Mouse (Mus musculus): ENCODE measurements around the gene C1s1.
"Not testable (repeated sequence)": the region's sequence is repeated elsewhere in the genome, so short reads cannot be mapped to it uniquely, and the experiment has no call there.

The C1s1 gene

DNA sequence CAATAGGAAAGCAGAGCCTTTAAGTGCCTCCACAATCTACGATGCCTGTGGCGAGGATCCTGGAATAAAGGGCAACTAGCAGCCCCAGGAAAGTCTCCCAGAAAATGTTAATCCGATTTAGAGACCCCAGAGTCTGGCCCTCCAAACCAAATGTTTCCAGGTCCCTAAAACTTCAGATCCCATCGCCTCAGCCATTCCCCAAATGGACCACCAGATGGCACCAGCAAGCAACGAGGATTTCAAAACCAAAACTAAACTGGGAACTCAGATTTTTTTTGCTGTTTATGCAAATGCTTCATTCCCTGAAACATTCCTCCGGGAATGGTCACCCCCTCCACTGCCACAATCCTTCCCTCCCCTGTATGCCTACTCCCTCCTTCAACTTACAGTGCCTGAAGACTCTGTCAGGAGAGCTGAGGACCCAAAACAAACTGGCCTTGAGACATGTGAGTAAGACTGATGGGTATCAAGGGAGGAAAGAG is 29.8 kb downstream of the C1s1 start, which contains the start of gene C1ra:
Gene C1ra (plus strand): TSS at position 51 of the 482 bp plus-strand sequence.
- DNase-seq (ENCODE audit: low spot score in 2 of 2): peak in 1 of 2 experiments; percentile 31

DNA sequence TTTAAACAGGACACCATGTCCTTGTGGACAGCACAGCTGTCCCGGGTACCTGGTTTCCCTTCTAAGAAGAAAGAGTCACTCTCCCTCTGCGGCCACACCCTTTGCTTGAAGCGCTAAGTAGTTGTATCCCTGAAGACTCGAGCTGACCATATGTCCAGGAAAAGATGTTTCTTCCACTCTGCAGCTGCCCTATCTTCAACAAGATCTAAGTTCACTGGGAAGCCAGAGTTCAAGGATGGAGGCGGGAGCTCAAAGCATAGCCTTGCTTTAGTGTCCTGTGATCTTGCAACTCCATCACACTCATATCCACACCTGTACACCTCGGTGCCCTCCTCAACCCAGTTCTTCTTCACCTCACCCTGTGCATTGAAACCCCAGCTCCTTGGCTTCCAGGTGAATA is 30.2 kb downstream of the C1s1 start:
- no peak for DNase-seq (ENCODE audit: low spot score in 2 of 2)

DNA sequence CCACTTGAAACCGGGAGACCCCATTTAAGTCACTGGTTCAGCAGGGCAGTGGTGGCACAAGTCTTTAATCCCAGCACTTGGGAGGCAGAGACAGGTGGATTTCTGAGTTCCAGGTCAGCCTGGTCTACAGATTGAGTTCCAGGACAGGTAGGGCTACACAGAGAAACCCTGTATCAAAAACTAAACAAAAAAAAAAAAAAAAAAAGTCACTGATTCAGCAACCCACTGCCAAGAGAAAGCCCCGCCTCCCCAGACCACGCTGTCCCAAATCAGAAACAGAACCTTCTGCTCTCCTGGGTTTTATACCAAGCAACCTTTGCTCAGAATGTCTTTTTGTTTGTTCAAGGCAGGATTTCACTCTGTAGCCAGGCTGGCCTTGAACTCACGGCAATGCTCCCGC is 33.0 kb downstream of the C1s1 start:
- DNase-seq (ENCODE audit: low spot score in 2 of 2): not testable (repeated sequence)

DNA sequence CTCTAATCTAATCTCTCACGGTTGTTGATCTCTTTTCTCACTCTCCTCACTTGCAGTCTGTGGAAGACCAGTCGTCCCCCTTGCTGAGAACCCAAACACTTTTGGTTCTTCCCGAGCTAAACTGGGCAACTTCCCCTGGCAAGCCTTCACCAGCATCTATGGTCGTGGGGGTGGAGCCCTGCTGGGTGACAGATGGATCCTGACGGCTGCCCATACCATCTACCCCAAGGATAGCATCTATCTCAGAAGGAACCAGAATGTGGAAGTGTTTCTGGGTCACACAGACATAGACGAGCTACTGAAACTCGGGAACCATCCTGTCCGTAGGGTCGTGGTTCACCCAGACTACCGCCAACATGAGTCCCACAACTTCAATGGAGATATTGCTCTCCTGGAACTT is 33.9 kb downstream of the C1s1 start:
- DNase-seq (ENCODE audit: low spot score in 2 of 2): no peak

DNA sequence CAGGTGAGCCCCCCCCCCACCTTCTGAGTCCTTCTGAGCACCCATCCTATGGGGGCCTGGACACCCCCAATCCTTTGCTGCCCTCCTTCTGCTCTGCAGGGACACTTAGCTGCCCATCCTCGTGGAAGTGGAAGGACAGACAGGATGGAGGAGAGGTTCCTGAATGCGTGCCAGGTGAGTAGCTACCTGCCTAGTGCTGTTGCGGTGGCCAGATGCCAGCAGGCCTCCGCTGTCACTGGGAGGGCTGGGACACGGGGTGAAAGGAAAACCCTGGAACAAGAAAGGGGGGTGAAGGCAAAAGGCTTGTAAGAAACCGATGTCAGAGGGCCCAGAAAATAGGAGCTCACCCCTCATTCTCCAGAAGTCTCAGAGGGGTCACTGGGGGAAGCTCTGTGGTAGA is 35.2 kb downstream of the C1s1 start:
- DNase-seq (ENCODE audit: low spot score in 2 of 2): no peak

DNA sequence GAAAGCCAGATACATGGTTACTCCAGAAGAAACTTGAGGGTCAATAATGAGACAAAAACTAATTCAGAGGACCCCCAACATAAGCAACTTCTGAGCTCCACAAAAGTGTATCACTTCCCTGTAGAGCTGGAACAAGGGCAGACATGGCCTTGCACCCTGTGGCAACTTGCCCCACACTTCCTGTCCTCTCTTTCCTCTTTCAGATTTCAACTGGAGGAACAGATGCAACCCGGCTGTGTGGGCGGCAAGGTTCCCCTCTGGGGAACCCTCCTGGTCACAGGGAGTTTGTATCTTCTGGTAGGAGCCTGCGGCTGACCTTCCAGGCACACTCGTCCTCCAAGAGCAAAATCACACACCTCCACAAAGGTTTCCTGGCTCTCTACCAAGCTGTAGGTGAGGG is 37.1 kb downstream of the C1s1 start:
- peak; percentile 42 to 47 for DNase-seq (ENCODE audit: low spot score in 2 of 2)

DNA sequence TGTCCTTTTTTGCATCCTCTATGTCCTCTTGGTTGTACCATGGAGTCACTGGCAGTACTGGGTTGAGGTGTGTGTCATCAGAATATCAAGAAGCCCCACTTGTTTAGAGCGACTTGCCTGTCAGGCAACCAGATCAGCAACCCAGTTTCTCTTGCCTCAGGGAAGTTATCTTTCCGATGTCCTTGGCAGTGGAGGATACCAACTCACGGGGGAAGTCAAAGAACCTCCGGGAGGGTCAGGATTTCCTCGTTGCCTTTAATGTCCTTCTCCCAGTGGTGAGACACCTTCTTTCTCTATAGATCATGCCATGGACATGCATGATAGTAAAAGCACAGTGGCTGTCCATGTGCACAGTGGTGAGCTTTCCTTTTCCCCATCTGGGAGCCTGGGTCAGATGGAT is 40.1 kb downstream of the C1s1 start:
- no peak for DNase-seq (ENCODE audit: low spot score in 2 of 2)

DNA sequence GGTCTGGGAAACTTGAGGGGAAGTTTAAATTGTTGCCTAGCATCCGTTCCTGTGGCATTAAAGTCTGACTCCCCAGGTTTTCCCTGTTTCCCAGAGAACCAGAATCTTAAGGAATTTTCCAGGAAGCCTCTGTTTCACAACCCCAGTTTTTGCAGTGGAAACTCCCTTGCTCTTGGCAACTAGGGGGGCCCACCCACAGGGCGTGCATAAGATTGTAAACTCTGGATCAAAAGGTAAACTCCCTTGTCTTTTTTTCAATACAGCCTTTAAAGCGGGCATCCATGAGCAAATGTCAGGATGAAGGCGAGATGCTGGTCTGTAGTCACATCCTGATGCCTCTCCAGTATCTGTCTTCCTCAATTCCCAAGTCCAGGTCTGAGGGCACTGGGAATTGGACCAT is 40.7 kb downstream of the C1s1 start:
- no peak for DNase-seq (ENCODE audit: low spot score in 2 of 2)

DNA sequence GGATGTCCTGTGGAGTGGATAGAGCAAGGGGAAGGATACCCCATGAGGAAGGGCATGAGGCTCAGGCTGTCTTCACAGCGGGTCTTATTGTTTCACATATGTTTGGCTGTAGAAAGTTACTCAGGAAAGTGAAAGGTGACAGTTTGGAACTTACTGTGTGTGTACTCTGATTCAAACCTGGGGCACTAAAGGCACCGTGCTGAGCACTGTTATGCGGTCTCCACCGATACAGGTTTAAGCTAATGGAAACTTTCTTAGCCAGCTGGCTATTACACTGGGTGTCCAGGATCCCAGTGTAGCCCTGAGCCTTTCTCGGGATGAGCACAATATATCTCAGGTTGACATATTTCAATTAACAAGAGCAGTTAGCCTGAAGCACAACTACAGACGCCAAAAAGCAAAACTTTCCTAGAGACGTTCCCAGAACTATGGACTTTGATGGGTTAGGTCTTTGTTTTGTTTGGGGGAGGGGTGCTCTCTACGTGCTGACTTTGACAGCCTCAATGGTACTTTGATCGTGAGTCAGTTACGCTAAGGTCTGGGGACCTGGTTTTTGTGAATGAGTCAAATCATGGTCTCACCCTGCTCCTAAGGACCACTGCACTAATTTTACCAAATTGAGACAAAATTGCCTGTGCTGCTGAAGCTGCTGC is 42.1 kb downstream of the C1s1 start:
- no peak for DNase-seq (ENCODE audit: low spot score in 2 of 2)

DNA sequence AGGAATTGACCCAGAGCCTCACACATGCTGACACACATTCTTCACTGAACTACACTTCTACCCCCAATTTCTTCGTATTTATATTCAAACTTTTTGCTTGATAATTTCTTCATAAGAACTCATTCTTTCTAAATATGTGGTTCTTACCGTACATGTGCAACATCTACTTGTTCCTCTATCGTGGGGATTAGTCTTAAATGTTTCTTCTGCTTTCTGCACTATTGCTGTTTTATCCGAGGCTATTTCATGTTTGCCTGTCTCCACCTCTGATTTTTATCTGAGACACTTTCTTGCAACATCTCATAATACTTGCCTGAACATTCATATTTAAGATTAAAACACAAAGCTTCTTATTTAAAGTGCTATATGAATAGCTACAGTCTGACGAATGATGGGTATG is 46.1 kb downstream of the C1s1 start:
- no peak for DNase-seq (ENCODE audit: low spot score in 2 of 2)

DNA sequence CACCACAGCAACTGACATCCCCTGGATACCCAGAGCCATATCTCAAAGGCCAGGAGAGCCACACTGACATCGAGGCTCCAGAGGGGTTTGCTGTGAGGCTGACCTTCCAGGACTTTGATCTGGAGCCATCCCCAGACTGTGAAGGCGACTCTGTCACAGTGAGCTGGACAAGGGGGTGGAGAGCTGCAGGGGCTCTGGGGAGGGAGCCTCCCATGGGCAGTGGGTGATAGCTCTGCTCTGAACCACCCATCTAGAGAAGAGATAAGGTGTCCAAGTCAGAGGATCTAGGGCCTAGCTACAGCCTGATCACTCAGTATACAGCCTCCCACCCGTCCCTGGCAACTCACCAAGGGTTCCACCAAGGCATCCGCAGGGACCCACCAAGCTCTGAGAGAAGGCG is 48.3 kb downstream of the C1s1 start:
- no peak for DNase-seq (ENCODE audit: low spot score in 2 of 2)

DNA sequence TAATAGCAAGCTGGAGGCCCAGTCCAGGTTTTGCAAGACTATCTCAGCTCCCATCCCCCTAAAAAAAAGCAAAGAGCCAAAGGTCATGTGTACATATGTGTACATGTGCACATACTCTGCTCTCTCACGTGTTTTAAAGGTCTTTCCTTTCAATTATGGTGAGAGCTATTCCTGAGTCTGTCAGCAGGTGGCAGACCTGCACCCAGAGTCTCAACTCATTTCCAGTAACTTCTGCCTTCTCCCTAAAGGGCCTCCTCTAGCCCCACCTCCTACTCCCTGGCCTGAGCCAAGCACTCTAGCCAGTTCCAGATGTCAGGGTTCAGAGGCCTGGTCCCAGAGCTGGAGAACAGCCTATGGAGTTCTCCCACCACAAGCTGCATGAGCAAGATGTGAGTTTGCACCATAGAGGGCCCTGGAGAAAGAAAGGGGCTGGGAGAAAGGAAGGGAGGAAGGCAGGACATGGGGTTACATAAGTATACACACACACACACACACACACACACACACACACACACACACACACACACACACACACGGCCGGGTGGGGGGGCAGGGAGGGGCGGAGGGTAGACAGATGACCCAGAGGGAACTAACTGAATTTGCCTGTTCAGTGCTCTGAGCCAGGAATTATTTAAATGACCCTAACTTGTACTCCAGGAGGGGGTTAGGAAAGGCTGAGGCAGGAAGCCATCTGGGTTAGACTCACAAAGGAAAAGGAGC is 49.2 kb downstream of the C1s1 start, which contains the start of gene C1rl:
Gene C1rl (plus strand): TSS at position 272 of the 720 bp plus-strand sequence.
- DNase-seq (ENCODE audit: low spot score in 2 of 2): peak; percentile 45 to 63

DNA sequence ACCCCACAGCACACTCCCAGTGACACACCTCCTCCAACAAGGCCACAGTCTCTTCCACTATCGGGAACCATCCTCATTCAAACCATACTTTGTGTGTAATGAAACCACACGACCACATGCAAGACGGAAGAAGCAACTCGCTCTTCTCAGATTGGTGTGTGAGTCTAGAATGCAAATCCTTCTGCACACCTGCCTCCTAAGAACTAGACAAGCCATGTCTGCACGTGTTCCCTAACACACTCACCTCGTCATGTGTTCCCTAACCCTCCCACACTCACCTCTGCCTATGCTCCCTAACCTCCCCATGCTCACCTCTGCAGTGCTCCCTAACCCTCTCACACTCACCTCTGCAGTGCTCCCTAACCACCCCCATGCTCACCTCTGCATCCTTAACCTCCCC is 50.7 kb downstream of the C1s1 start:
- DNase-seq (ENCODE audit: low spot score in 2 of 2): no peak

DNA sequence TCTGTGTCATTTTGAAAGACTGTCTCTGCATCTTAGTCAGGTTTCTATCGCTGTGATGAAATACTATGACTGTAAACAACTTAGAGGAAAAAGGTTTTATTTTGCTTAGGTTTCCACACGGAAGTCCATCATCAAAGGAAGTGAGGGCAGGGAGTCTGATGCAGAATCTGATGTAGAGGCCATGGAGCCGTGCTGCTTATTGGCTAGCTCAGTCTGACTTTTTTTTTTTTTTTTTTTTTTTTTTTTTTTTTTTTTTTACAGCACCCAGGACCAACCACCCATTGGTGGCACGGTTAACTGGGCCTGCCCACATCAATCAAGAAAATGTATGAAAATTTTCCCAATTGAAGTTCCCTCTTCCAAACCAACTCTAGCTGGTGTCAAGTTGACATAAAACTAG is 53.2 kb downstream of the C1s1 start:
- no peak for DNase-seq (ENCODE audit: low spot score in 2 of 2)

DNA sequence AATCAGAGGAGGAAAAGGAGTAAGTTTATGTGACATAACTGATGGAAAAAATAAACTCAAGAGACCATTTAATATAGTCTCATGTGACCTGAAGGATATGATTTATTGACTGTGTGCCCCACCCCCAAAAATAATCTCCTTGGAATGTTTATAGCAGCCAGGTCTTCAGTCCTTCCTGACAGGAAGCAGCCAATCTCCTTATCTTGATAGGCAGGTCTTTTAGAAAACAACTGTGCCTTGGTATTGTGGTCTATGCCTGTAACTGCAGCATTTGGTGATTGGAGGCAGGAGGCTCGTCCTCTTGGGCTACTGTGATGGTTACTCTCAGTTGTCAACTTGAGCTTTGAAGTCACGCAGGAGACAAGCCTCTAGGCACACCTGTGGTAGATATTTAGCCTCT is 54.6 kb downstream of the C1s1 start:
- DNase-seq (ENCODE audit: low spot score in 2 of 2): no peak

DNA sequence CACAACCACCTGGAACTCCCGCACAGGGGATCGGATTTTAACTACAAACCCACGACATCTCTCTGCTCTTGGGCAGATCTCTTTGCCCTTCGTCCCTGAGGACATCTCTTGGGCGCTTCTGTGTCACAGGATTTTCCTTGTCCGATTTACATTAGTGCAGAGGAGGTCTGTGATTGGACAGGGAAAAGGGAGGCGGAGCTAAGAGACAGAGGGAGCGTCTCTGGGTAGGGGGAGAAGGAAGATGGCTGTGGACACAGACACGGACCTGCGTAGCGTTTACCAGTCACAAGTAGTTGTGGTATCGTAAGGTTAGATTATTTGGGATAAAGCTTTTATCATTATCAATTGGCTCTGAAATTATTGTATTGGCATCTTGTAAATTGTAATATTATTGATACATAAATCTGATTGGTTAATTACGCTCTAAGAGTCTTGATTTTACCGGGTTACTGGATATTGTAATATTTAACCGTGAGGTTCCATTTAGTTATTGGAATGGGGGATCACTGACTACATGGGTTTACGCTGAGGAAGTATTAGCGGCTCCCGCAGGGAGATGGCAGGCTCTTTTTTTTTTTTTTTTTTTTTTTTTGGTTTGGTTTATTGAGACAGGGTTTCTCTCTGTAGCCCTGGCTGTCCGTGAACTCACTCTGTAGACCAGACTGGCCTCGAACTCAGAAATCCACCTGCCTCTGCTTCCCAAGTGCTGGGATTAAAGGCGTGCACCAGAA is 56.6 kb downstream of the C1s1 start:
- DNase-seq (ENCODE audit: low spot score in 2 of 2): no peak

DNA sequence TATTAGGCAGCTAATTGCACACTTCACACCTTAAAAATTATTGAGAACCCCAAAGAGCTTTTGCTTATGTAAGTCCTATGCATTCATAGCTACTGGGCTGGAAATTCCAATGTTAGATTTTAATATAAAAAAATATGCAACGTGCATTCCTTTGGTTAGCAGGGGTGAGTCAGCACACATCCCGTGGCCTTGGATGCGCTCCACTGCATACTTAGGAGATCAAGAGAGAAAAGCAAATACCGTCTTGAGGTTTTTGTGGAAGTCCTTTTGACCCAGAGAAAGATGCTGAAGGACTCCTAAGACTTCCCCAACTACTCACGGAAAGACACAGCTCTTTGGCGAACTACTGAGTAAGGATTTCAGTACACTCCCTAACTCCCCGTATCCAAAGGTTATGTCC is 57.3 kb downstream of the C1s1 start:
- no peak for DNase-seq (ENCODE audit: low spot score in 2 of 2)

DNA sequence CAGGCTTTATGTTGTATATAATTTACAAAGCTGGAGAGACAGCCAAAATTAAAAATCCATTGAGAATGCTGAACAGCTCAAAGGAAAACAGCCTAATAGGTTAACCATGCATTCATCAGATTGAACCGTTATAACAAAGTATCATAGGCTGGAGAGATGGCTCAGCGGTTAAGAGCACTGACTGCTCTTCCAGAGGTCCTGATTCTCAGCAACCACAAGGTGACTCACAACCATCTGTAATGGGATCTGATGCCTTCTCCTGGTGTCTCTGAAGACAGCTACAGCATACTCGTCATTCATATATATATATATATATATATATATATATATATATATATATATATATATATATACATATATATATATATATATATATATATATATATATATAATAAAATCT is 58.3 kb downstream of the C1s1 start:
- DNase-seq (ENCODE audit: low spot score in 2 of 2): not testable (repeated sequence)

DNA sequence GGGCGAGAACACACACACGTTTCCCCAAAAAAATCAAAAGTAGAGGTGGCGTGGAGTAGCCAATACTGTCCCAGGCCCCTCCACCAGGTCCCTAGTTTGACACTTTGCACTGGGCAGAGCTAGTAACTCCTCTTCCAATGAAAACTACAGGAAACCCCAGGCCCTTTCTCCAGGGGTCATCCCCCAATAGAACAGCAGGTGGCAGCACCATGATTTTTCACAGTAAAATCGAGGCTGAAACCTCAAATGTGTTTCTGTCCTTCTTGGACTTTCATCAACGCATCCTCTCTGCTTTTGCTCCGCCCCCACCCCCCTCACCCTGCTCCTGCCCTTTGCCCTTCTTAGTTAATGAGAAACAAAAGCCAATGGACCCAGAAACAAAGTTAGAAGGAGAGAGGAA is 60.6 kb downstream of the C1s1 start:
- no peak for DNase-seq (ENCODE audit: low spot score in 2 of 2)

Measured in spleen, postnatal 36 days (tissue).